Mouse (Mus musculus) gastrocnemius, postnatal 10 days (tissue): ENCODE measurements around the gene Elovl1. TPM values are rescaled to one million over a fixed set of nuclear protein-coding genes. Genes with fewer than 3 reads are reported as not detected.

Source experiments
- DNase-seq: peaks from one replicate; pipeline ENCODE4 v3.0.0; 2021; ENCODE audit warnings: mixed read lengths
- long read RNA-seq, 2 experiments: library from polyadenylated mRNA; stranded (forward); transcript quantifications; one replicate each; pipeline ENCODE4 v2.0.0; 2021
- total RNA-seq, 2 experiments: library from RNA; stranded (reverse); gene quantifications; 2 replicates each; pipeline ENCODE4 v1.2.3; 2021

The Elovl1 gene
- 10 to 100 TPM; 20.2 to 28.3 TPM for total RNA-seq
- long read RNA-seq, experiment 1, transcript Elovl1-201 (8 exons, 1,811 nt), result major isoform, 18 of 19 reads
- long read RNA-seq, experiment 1, partial matches to known transcripts, result 0 of 19 reads
- long read RNA-seq, experiment 1, other reads (novel, unspliced or antisense), result 0 of 19 reads
- long read RNA-seq, experiment 2, transcript Elovl1-201 (8 exons, 1,811 nt), result major isoform, 23 of 24 reads
- long read RNA-seq, experiment 2, partial matches to known transcripts, result 0 of 24 reads
- long read RNA-seq, experiment 2, other reads (novel, unspliced or antisense), result 0 of 24 reads

DNA sequence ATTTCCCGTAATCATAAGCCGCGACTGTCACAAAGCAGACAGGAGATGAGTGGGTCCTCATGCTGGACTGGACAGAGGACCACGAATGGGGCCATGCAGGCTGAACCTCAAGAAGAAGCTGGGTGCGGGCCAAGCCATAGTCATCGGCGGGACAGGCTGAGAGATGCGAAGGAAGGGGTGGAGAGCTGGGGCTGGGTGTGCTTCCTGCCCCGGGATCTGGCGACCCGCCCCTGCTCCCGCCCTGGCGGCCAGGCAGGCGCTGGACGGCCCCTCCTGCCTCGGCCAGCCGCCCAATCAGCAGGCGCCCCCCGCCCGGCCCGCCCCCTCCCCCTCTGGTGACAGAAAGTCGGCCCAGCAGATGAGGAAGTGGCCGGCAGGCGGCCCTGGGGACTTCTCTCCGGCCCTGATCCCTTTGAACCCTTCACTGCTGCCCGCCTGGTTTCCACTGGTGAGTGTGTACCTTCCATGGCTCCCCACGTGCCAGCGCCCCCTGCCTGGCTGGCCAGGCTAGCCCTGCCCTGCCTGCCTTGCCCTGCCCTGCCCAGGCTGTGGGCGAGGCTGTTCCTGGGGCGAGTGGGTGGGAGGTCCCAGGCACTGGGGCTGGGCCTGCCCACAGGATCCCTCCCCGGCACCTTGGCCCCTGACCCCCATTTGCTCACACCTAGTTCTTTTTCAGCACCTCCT lies at the start of gene Elovl1:
Gene Elovl1, plus strand, starts transcription at position 326 of the 684 bp plus-strand sequence.
- DNase-seq, result peak; percentile 92

DNA sequence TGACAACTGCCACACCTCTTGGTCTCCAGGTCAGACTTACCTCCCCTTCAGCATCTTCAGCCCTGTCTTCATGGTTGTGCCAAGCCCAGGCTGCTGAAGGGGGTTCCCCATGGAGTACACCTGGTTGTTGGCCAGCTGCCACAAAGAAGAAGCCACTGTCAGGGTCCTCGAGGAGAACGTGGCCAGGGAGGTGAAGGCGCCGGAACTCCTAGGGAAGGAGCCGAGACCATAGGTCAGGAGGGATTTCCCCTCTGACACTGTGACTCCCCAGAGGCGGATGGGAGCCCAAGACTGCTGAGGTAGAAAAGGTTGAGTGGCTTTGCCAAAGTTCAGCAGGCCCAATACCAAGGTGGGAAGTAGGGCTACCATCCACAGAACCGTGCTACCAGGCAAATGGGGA lies 44.6 kb upstream of the Elovl1 start:
- DNase-seq, result no peak

DNA sequence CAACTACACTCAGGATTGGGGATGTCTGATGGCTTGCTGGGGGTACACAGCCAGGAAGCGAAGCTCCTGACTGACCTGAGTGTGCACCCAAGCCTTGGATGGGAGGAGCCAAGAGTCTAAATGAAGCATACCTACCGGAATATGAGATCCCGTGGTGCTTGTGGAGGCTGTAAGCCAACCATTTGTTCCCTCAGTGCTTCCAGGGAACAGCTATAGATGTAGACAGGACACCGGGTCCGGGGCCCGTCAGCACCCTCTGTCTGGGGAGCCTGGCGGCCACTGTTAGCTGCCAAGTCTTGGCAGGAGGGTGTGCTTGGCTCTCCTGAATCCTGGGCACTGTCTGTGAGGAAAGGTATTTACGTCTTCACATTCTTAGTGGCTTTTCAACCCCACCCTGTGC lies 40.6 kb upstream of the Elovl1 start:
- DNase-seq, result no peak

DNA sequence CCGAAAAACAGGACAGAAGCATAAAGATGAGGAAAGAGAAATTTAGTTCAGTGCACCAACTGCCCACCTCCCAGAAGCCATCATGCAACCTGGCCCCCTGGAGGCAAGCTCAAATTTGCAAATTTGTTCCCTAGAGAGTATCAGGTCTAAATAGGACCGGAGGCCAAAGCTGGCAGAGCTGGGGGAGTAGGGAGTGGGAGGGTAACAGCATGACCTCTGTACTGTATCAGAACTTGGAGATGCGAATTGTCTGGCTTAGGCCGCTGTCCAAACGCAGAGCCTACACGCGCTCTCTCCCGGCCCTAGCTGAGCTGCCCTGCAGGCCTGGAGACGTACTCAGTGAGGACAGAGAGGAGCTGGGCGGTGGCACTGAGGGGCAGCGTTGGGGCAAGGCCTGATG lies 37.7 kb upstream of the Elovl1 start:
- no peak for DNase-seq

DNA sequence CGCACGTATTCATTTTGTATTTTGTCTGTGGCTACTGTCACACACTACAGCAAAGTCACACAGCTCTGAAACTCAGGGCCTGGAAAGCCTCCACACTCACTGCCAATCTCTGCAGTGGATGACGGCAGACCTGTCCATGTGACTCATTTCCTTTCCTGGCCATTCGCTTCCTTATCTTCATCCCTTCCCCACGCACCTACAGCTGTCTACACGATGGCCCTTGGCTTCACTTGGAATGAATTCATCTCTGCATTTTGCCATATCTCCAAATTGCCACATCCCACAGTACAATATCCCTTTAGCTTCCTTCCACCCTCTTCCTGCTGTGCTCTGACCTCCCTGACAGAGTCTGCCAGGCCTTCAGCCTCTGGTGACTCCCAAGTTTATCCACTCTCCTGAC lies 33.4 kb upstream of the Elovl1 start:
- no peak for DNase-seq

DNA sequence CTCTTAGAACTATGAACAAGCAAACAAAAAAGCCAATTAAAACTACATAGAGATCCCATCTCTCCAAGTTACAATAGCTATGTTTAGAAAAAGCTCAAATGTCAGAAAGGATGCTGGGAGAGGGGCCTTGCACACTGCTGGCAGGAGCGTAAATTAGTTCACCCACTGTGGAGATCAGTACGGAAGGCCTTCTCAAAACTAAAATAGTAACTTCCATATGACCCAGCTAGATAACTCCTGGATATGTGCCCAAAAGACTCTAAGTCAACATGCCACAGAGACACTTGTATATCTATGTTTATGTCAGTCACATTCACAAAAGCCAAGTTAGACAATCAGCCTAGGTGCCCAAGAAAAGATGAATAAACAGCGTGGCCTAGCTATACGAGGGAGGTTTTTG lies 32.6 kb upstream of the Elovl1 start:
- no peak for DNase-seq

DNA sequence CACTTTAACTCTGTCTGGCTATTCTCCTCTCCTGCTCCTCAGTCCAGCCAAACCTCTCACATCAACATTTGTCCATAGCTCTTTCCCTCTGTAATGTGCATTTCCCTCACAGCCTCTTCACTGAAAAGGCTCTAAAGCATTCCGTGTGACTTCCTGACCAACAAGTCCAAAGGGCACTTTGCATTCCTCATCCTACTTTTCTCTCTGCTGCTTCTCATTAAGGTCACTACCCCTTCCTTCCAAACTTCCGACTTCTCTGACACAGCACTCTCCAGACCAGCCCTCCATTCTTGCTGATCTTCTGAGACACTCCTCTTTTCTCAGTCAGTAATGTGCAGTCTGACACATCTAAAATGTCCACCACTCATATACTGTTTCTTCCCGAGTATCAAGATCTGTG lies 31.5 kb upstream of the Elovl1 start:
- DNase-seq, result no peak

DNA sequence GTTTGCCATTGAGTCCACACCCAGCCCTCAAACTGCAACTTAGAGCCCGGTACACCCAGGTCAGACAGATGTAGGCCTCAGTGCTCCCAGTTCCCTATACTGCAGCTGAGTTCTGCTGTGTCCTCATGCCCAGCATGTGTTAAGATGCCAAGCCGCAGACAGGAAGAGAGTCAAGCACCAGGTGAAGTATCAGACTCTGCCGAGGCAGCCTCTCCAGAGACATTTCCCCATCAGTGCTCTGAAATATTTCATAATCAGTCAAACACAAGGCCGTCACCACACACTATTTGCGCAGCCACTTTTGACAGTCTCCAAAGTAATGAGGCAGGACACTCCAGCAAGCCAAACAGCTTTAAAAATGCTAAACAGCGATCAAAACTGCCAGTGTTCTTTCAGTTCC lies 29.5 kb upstream of the Elovl1 start:
- DNase-seq, result no peak

DNA sequence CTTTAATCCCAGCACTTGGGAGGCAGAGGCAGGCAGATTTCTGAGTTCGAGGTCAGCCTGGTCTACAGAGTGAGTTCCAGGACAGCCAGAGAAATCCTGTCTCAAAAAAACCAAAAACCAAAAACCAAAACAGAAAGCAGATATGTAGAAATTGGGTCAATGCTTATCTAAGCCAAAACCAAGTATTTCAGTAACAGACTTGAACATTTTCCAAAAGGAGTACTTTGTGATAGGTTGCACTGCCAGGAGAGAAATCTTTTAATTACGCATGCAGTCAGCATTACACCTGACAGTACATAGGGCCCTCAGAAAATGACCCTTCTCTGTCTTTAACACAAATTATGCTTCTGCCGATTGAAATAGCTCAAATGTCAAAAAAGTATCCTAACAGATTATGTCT lies 26.5 kb upstream of the Elovl1 start:
- no peak for DNase-seq

DNA sequence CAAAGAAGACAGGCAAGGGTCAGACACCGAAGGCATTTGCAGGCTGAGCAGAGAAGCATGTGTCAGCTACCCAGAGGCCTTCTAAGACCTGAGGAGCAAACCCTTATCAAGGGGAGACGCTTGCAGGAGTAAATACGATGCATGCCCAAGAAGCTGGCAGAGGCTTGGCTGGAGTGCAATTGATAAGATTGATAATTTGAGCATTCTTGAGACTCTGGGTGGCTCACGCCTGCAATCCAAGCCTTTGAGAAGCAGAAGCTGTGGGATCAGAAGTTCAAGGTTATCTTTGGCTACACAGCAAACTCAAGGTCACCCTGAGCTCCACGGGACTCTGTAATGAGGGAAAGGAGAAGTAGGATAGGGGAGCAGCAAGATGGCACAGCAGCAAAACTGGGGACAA lies 26.0 kb upstream of the Elovl1 start:
- no peak for DNase-seq

DNA sequence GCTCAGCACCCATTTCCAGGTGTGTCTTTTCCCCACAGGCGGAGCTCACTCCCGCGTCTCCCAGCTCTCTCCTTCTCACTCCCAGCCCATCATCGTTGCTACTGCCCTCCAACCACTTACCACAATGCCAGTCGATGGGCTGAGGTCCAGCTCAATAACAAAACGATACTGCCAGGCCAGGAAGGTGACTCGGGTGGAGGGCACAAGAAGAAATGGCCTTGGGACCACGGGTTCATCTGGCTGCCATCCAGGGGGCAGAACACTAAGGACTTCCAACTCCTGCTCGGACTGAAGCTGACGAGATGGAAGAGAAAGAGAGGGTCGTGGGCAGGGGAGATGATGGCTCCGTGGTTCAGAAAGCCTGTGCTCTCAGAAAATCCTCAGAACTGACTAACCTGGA lies 25.2 kb upstream of the Elovl1 start:
- no peak for DNase-seq

DNA sequence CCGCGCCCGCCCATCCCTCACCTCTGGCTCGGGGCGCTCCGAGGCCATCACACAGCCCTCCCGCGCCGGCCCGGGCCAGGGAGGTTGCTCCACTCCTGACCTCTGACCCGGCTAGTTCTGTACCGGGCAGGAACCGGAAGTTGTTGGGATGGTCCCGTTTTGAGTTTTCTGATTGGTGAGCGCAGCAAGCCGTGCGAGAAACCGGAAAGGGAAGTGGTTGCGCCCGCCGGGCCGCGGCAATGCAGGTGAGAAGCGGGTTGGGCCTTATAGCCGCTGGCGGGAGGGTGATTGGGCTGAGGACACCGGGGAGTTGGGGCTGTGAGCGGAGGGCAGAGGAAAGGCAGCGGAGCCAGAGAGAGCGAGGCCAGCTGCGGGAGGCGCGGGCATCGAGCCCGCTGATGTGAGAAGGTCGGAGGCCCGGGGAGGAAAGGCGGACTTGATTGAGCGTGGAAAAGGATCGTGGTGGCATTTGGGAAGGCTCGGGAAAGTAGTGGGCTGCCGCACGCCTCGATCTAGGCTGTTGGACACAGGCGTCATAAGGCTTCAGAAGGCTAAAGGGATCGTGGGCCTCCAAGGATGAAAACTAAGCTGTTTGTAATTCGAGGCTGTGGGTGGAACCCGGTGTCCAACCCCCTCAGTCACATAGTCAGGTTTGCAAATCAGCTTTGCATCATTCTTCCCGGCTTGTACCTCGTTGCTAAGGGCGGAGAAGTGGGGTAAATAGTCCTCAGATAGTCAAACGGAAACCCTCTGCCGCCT lies 18.6 kb upstream of the Elovl1 start, which contains the start of the genes Szt2 and Med8:
Gene Szt2, minus strand, starts transcription at position 132 of the 759 bp plus-strand sequence.
Gene Med8, plus strand, starts transcription at position 196 of the 759 bp plus-strand sequence.
- DNase-seq, result peak; percentile 78

DNA sequence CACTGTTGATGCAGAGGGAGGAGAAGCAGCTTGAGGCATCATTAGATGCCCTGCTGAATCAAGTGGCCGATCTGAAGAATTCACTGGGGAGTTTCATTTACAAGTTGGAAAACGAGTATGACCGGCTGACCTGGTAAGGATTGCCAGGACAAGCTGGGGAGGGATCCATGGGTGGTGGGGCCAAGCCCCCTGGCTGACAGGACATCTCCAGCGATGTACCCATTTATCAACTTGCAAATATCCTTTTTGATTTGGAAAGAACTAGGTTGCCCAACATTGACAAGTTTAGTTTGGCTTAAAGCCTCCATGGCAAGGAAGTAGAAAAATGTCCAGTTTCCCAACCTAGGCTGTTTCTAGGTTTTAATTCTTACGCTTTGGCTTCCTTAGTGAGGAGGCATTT lies 17.0 kb upstream of the Elovl1 start:
- no peak for DNase-seq

DNA sequence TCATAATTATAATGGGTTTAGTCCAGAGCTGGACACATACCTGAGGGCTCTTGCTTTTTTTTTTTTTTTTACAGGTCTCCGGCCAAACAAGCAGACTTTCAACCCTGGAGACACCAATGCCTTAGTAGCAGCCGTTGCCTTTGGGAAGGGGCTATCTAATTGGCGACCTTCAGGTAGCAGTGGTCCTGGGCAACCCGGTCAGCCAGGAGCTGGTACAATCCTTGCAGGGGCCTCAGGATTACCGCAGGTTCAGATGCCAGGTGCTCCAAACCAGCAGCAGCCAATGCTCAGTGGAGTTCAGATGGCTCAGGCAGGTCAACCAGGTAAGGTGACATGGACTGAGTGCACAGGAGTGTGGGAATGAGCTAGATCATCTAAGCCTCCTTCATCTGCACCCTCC lies 14.3 kb upstream of the Elovl1 start:
- DNase-seq, result no peak

DNA sequence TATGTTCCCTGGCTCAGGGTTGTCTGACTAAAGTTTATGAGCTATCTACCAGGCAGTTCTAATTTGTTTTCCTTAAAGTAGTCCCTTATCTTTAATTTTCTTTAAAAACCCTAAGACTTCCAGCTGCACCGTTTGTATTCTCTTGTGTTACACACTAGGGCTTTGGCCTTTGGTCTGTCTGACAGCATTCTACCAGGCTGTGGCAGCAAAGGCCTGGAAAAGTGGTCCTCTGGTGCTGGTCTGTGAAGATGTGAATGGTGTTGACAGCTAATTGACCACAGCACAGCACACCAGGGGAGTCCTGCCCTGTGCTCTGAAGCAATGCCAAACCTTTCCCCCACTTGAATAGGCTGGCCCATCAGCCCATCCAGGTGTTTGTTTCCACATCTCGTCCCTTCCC lies 12.1 kb upstream of the Elovl1 start:
- no peak for DNase-seq

DNA sequence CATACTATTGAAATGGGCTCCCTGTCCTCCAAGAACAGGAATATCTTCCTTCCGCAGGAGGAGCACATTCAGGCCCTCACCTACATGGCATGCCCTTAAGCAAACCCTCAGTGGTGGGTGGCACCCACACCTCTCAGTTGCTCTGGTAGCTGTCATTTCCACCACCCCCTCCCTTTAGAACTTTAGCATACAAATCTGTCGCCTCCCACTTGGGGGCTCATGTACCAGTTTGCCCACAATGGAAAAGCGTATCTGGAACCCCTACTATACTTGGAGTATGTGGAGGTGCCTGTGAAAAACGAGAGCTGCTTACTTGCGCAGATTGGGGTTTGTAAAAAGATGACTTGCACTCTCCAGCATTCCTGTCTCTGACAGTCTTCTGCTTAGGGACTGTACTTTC lies 11.6 kb upstream of the Elovl1 start:
- no peak for DNase-seq

DNA sequence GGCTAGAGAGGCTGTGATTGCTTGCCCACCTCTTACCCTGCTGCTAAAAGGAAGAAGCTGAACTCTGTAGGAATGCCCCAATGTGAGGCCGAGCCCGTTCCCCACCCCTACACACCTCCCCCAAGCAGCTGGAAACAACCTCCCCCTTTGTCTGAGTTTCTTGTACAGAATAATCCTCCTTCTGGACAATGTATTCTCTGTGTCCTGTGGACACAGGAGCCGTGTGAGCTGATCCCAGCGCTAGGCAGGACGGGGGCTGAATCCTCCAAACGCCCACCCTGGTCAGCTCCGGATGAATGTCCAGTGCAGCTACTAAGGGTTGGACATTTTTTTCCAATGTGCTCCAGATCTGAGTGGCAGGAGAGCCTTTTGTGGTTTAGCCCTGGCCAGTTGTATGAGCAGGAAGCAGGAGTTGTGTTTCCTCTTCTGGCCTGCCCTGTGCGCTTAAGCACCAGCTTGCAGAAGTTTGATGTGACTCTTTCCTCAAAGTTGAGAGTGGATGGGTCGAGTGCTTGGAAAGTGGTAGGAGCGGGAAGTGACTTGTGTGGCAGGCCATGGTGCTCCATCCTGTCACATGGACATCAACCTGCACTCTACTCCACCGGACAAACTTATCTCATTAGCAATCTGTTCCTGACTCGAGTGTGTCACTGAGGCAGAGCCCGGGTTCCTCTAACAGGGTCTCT lies 10.6 kb upstream of the Elovl1 start:
- no peak for DNase-seq

DNA sequence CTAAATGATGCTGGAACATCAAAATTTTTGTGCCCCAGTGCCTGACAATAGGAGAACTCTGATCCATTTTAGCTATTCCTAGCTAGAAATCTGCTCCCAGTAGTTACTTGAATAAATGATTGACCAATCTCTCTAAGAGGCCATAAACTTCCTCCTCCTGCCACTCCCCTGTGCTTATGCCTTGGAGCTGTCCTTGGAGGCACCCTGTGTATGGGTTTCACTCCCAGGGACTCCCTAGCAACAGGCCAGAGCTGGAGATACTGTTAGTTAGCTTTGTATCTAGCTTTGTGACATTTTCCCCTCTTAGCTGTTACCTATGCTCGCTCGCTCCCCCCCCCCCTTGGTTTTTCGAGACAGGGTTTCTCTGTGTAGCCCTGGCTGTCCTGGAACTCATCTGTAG lies 6.5 kb upstream of the Elovl1 start:
- DNase-seq, result no peak

DNA sequence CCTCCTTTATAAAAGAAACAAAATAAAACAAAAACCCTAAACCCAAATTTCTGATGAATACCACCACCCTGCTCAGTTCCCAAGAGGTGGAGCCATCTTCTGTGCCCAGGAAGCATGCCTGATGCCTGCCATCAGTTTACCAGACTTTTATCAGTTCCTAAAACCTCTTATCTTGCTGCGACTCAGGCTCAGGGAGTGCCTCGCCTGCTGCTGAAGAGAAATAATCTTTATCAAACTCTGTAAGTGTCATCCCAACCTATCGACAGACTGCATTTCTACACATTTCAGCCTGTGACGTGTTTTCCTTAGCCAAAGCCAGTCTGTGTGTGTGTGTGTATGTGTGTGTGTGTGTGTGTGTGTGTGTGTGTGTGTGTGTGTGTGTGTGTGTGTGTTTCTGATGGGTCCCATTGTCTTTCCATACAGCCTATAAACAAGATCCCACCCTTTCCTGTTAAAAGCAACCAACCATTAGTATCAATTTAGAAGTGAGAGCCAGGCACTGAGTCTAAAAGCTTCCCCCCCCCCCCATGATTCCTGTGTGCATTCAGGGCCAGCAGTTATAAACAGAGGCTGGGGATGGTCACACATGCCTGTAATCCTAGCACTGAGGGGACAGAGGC lies 3.2 kb upstream of the Elovl1 start:
- DNase-seq, result no peak

DNA sequence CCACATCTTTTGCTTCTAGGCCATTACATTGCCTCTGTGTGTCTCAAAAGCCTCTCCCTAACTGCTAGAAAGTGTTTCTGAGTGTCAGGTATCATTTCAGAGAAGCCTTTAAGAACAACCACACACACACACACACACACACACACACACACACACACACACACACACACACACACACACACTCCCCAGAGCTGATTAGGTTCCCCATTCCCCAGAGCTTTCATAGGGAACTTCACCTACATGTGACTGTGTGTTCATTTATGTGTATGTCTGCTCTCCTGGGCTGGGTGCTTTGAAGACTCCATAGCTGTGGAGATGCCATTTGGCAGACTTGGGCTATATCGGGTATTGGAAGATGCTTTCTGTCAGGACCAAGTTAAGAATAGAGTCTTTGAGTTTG lies 2.5 kb upstream of the Elovl1 start:
- DNase-seq, result no peak

DNA sequence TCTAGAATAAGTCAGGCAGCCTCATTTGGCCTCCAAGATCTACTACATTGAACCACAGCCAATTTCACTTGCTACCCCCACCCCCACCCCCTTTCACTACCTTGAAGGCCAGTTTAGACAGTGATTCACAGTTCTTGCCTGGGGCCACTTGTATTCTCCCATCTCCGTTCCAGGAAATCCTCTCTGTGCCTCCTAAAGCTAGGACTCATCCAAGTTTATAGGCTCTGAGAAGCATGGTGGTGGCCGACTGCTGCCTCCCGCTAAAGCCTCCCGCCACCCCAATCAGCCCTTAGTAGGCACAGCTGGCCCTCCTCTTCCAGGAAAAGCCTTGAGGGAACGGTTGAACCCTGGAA lies 502 bp upstream of the Elovl1 start:
- no peak for DNase-seq

DNA sequence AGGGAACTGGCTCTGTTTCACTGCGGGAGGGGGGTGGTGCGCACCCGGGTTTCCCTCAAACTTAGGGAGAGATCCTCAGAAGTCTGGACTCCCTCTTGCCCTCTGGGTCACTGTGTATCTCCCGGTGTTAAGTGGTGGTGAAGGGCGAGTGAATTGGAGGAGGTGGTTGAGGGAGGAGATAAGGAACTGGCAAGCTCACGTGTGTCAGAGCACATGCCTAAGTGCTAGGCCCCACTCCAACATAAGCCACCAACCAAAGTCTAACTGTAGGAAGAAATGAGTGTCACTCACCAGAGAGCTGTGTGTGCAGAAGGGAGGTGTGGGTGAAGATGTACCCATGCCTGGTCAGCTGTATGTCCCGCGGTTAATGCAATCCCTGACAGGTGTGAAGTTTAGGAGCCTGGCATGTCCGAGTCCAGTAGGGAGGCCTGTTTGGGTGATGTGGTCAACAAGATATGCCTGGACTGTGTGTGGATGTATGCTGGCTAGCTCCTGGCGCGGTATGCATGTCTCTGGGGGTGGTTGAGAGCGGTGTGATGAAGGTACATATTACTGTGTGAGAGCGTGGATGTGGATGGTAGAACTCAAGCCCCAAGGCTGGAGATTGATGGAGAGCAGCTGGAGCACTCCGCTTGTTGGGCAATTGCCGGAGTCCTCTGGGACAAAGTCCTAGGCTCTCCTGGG lies 780 bp downstream of the Elovl1 start:
- DNase-seq, result no peak
